Mouse (Mus musculus) ES-Bruce4 (cell line): ENCODE measurements around the gene Gprc5b.

ENCODE experiments used
- CTCF ChIP-seq: IDR thresholded peaks from one replicate; pipeline ENCODE4 v1.8.1; 2011; ENCODE audit warnings: low read depth, low read length
- EP300 ChIP-seq: IDR thresholded peaks from 2 replicates; pipeline ENCODE4 v1.6.1; 2011; ENCODE audit warnings: low read depth, low read length; ENCODE audit not compliant: insufficient read depth
- POLR2A ChIP-seq: IDR thresholded peaks from one replicate; pipeline ENCODE4 v1.8.1; 2011; ENCODE audit warnings: low read length; ENCODE audit not compliant: insufficient read depth

DNA sequence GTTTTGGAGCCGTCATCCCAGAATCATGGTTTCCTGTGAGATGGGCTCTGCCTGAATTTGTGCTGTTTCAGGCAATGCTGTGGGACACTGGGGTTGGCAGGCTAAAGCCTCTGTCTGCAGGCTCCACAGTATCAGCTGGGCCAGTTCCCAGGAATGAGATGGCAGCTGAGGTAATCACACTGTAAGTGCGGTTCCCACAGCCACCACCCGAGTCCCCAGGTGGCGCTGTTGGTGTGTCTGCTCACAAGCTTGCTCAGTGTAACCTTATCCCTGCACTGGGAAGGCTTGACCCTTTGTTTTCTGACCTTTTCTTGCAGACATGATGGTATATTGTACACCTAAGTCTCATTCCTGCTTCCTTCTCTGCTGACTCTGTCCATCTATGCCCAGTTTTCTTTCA, 24.5 kb upstream of the Gprc5b start:
- TF ChIP-seq POLR2A (no peak), EP300 (no peak), CTCF (peak; percentile 91)
